Mouse (Mus musculus) lung, adult 2 months (tissue): ENCODE results near the gene Ccl2. TPM values are rescaled to one million over a fixed set of nuclear protein-coding genes. Genes with fewer than 3 reads are reported as not detected.

Experiments
- DNase-seq: peaks from one replicate; pipeline ENCODE4 v3.0.0; 2022
- H3K4me1 ChIP-seq: fragments of 200-500 bp; 2 replicates; pipeline ENCODE4 v1.6.1; 2011; ENCODE audit warnings: low read length; ENCODE audit not compliant: control insufficient read depth, insufficient read depth
- H3K4me3 ChIP-seq: fragments of 200-500 bp; replicated peaks from 2 replicates; pipeline ENCODE3; 2011; ENCODE audit warnings: low read depth, mild to moderate bottlenecking, control low read depth, low read length; ENCODE audit errors: extremely low read depth
- CTCF ChIP-seq: fragments of 200-500 bp; IDR thresholded peaks from 2 replicates; pipeline ENCODE4 v1.5.1; 2011; ENCODE audit warnings: mild to moderate bottlenecking, low read length, control low read depth; ENCODE audit not compliant: insufficient read depth
- POLR2A ChIP-seq: fragments of 200-500 bp; IDR thresholded peaks from 2 replicates; pipeline ENCODE4 v1.6.1; 2011; ENCODE audit warnings: low read depth, mild to moderate bottlenecking, control low read depth, low read length, borderline replicate concordance; ENCODE audit errors: extremely low read depth
- WGBS: fragments of 180-500 bp; shearing (Covaris S2); methylation state at CpG from one replicate; pipeline ENCODE4 v1.1.7; 2018; 5-methylcytosine and 5-hydroxymethylcytosine counted together
- polyA plus RNA-seq: library from polyadenylated mRNA; depleted of rRNA; stranded (reverse); fragments of >200 nt; gene quantifications from 2 replicates; pipeline ENCODE4 v1.2.3, GENCODE M21; 2012

Ccl2 gene
- polyA plus RNA-seq, 1 experiment, result 1.9 TPM

GRCm38 (mm10) chr11:82057646-82058045, 22.3 kb downstream of the Ccl2 start, which contains the start of gene Ccl11:
Gene Ccl11 (plus strand): TSS chr11:82057823.
- H3K4me3 ChIP-seq, result no peak within 1 kb of the TSS
- DNase-seq, result no peak
- 65% methylated on average over 6 of the region's 6 CpGs for WGBS

GRCm38 (mm10) chr11:82062226-82062625, 26.9 kb downstream of the Ccl2 start:
- 56% methylated on average over 3 of the region's 3 CpGs for WGBS
- no peak for DNase-seq
- TF ChIP-seq CTCF (no peak), POLR2A (no peak)

More at GRCm38 (mm10) chr11:82057646-82058045, 22.3 kb downstream of the Ccl2 start, which contains the start of gene Ccl11:
- H3K4me1 ChIP-seq, result no peaks in the 10 kb centered on the region
- no peak for TF ChIP-seq CTCF
- no peak for TF ChIP-seq POLR2A

GRCm38 (mm10) chr11:82063454-82063853, 28.1 kb downstream of the Ccl2 start:
- TF ChIP-seq POLR2A, result no peak
- TF ChIP-seq CTCF, result no peak
- Histone ChIP-seq H3K4me1 (no peaks in the 10 kb centered on the region), H3K4me3 (no peak overlapping the region)
- WGBS, result 75% methylated on average over 2 of the region's 2 CpGs
- no peak for DNase-seq

More at GRCm38 (mm10) chr11:82062226-82062625, 26.9 kb downstream of the Ccl2 start:
- Histone ChIP-seq H3K4me1 (no peaks in the 10 kb centered on the region), H3K4me3 (no peak overlapping the region)

GRCm38 (mm10) chr11:82066953-82067571, 31.7 kb downstream of the Ccl2 start:
- TF ChIP-seq CTCF (no peak), POLR2A (no peak)
- 80% methylated on average over 7 of the region's 7 CpGs for whole genome bisulfite sequencing
- DNase-seq, result no peak

GRCm38 (mm10) chr11:82071076-82071475, 35.7 kb downstream of the Ccl2 start:
- H3K4me3 ChIP-seq, result no peak overlapping the region
- DNase-seq, result no peak
- H3K4me1 ChIP-seq, result no peaks in the 10 kb centered on the region
- TF ChIP-seq CTCF, result no peak
- no peak for TF ChIP-seq POLR2A
- 55% methylated on average over 3 of the region's 3 CpGs for WGBS

More at GRCm38 (mm10) chr11:82066953-82067571, 31.7 kb downstream of the Ccl2 start:
- H3K4me1 ChIP-seq, result no peaks in the 10 kb centered on the region
- no peak overlapping the region for H3K4me3 ChIP-seq

- WGBS, result 75% methylated on average over 1 of the region's 1 CpGs
- no peak overlapping the region for H3K4me3 ChIP-seq
- H3K4me1 ChIP-seq, result no peaks in the 10 kb centered on the region; the same call in 1 of the 2 replicates
- TF ChIP-seq POLR2A (no peak), CTCF (no peak)
- no peak for DNase-seq
Observed at GRCm38 (mm10) chr11:82072374-82072773, 37.0 kb downstream of the Ccl2 start.

- 60% methylated on average over 3 of the region's 3 CpGs for WGBS
- no peaks in the 10 kb centered on the region; the same call in 1 of the 2 replicates for H3K4me1 ChIP-seq
- H3K4me3 ChIP-seq, result no peak overlapping the region
- no peak for DNase-seq
- TF ChIP-seq CTCF (no peak), POLR2A (no peak)
Observed at GRCm38 (mm10) chr11:82072984-82073383, 37.6 kb downstream of the Ccl2 start.

GRCm38 (mm10) chr11:82073686-82074085, 38.3 kb downstream of the Ccl2 start:
- WGBS, result 74% methylated on average over 3 of the region's 3 CpGs
- no peak for DNase-seq
- no peaks in the 10 kb centered on the region; the same call in 1 of the 2 replicates for H3K4me1 ChIP-seq
- TF ChIP-seq POLR2A (no peak), CTCF (no peak)
- no peak overlapping the region for H3K4me3 ChIP-seq

GRCm38 (mm10) chr11:82077031-82077430, 41.7 kb downstream of the Ccl2 start:
- 24% methylated on average over 3 of the region's 3 CpGs for WGBS
- TF ChIP-seq POLR2A (no peak), CTCF (no peak)
- Histone ChIP-seq H3K4me3 (no peak overlapping the region), H3K4me1 (no peaks in the 10 kb centered on the region; the same call in 1 of the 2 replicates)
- no peak for DNase-seq

- H3K4me3 ChIP-seq, result no peak overlapping the region
- TF ChIP-seq CTCF, result no peak
- no peak for TF ChIP-seq POLR2A
- no peak for DNase-seq
- H3K4me1 ChIP-seq, result no peaks in the 10 kb centered on the region; the same call in 1 of the 2 replicates
Observed at GRCm38 (mm10) chr11:82078136-82078730, 42.9 kb downstream of the Ccl2 start.

- H3K4me1 ChIP-seq, result no peaks in the 10 kb centered on the region; the same call in 1 of the 2 replicates
- H3K4me3 ChIP-seq, result no peak overlapping the region
- 58% methylated on average over 3 of the region's 3 CpGs for WGBS
- TF ChIP-seq CTCF (no peak), POLR2A (no peak)
- DNase-seq, result no peak
Observed at GRCm38 (mm10) chr11:82080865-82081264, 45.5 kb downstream of the Ccl2 start.
